Mouse (Mus musculus) erythroblast, embryonic 14.5 days (primary cell): Measurements from ENCODE around the gene Sh3kbp1.

Source experiments
- GATA1 ChIP-seq: IDR thresholded peaks from 2 replicates; pipeline ENCODE4 v1.6.1; 2012; ENCODE audit warnings: low read length, inconsistent platforms, mixed read lengths
- TAL1 ChIP-seq: IDR thresholded peaks from 3 replicates; pipeline ENCODE4 v1.6.1; 2012; ENCODE audit warnings: low read length, inconsistent platforms, mixed read lengths

- no peak for TF ChIP-seq GATA1
- TF ChIP-seq TAL1: no peak
These were observed 11.6 kb downstream of the Sh3kbp1 start for GRCm38 (mm10) chrX:159638500-159639227.
